Mouse (Mus musculus) megakaryocyte progenitor cell, adult 5-6 weeks (primary cell): ENCODE data around the gene Ucma. TPM values are rescaled to one million over a fixed set of nuclear protein-coding genes. Genes with fewer than 3 reads are reported as not detected.
A peak's percentile ranks its signal among the peaks of the same experiment; 100 is the strongest.
"Not testable (repeated sequence)": the region's sequence is repeated elsewhere in the genome, so short reads cannot be mapped to it uniquely, and the experiment has no call there.

Source experiments
- ATAC-seq: replicated peaks from 2 replicates; pipeline ENCODE4 v1.8.0; 2016; ENCODE audit warnings: mild to moderate bottlenecking, moderate TSS enrichment, inconsistent platforms; ENCODE audit not compliant: poor library complexity
- total RNA-seq, 2 experiments: library from RNA; stranded (forward) in 1 of 2; stranded (reverse) in 1 of 2; fragments of 157-497, 149-512 nt in 1 of 2; fragments of 200-1000 nt in 1 of 2; gene quantifications; 2 replicates each; pipeline versions ENCODE4 v1.2.3 to v1.2.4; 2015 to 2017

Ucma gene
- not detected in 2 replicates for total RNA-seq (2015)
- not detected in 2 replicates for total RNA-seq (2017)

GRCm38 (mm10) chr2:4975807-4976206 lies at the start of gene Ucma:
Ucma (plus strand) TSS chr2:4976122.
- ATAC-seq: no peak

- no peak for ATAC-seq
These were observed 48.5 kb upstream of the Ucma start for GRCm38 (mm10) chr2:4927391-4927790.

GRCm38 (mm10) chr2:4929230-4929629 lies 46.7 kb upstream of the Ucma start:
- peak; percentile 97 for ATAC-seq

- ATAC-seq: no peak
These were observed 41.4 kb upstream of the Ucma start for GRCm38 (mm10) chr2:4934516-4934915.

GRCm38 (mm10) chr2:4937931-4938330 lies 38.0 kb upstream of the Ucma start:
- ATAC-seq: no peak

- ATAC-seq: no peak
These were observed 35.1 kb upstream of the Ucma start for GRCm38 (mm10) chr2:4940861-4941260.

- not testable (repeated sequence) for ATAC-seq
These were observed 26.2 kb upstream of the Ucma start for GRCm38 (mm10) chr2:4949691-4950090.

GRCm38 (mm10) chr2:4950986-4951385 lies 24.9 kb upstream of the Ucma start:
- ATAC-seq: no peak

GRCm38 (mm10) chr2:4954216-4954760 lies 21.6 kb upstream of the Ucma start:
- ATAC-seq: no peak

GRCm38 (mm10) chr2:4958039-4958438 lies 17.9 kb upstream of the Ucma start:
- no peak for ATAC-seq

- ATAC-seq: no peak
These were observed 8.1 kb upstream of the Ucma start for GRCm38 (mm10) chr2:4967806-4968205.

- peak; percentile 81 for ATAC-seq
These were observed 6.8 kb upstream of the Ucma start for GRCm38 (mm10) chr2:4969083-4969482.

- no peak for ATAC-seq
These were observed 2.2 kb downstream of the Ucma start for GRCm38 (mm10) chr2:4978091-4978490.

- ATAC-seq: no peak
These were observed 8.1 kb downstream of the Ucma start for GRCm38 (mm10) chr2:4983987-4984386.

GRCm38 (mm10) chr2:4985000-4985399 lies 9.1 kb downstream of the Ucma start:
- no peak for ATAC-seq

GRCm38 (mm10) chr2:4986798-4987197 lies 10.9 kb downstream of the Ucma start:
- ATAC-seq: no peak

- ATAC-seq: no peak
These were observed 11.7 kb downstream of the Ucma start for GRCm38 (mm10) chr2:4987388-4988180.

- peak; percentile 86 for ATAC-seq
These were observed 13.0 kb downstream of the Ucma start for GRCm38 (mm10) chr2:4988826-4989424.

- ATAC-seq: no peak
These were observed 17.7 kb downstream of the Ucma start for GRCm38 (mm10) chr2:4993584-4993983.

- no peak for ATAC-seq
These were observed 18.5 kb downstream of the Ucma start for GRCm38 (mm10) chr2:4994436-4994835.

GRCm38 (mm10) chr2:4995646-4996045 lies 19.7 kb downstream of the Ucma start:
- ATAC-seq: no peak

- ATAC-seq: no peak
These were observed 20.5 kb downstream of the Ucma start for GRCm38 (mm10) chr2:4996421-4996824.
